Mouse (Mus musculus) left cerebral cortex, postnatal 10 days (tissue): ENCODE measurements at regions not wholly inside any gene's neighbourhood (a gene's known extent, or its start where the extent isn't known, plus 50 kb on each side); places are given as distances from the start of the nearest gene placed in this dataset.

Source experiments
- DNase-seq, 2 experiments: peaks; one replicate each; pipeline ENCODE4 v3.0.0; 2021 to 2022; ENCODE audit warnings: low spot score in 2 of 2, mixed read lengths in 1 of 2; ENCODE audit errors: extremely low spot score in 1 of 2
- intact Hi-C: fragments of 180-260 bp; cut with DNase I; formaldehyde crosslinking; loops from one replicate; pipeline ENCODE4 v1.15.1; 2025

DNA sequence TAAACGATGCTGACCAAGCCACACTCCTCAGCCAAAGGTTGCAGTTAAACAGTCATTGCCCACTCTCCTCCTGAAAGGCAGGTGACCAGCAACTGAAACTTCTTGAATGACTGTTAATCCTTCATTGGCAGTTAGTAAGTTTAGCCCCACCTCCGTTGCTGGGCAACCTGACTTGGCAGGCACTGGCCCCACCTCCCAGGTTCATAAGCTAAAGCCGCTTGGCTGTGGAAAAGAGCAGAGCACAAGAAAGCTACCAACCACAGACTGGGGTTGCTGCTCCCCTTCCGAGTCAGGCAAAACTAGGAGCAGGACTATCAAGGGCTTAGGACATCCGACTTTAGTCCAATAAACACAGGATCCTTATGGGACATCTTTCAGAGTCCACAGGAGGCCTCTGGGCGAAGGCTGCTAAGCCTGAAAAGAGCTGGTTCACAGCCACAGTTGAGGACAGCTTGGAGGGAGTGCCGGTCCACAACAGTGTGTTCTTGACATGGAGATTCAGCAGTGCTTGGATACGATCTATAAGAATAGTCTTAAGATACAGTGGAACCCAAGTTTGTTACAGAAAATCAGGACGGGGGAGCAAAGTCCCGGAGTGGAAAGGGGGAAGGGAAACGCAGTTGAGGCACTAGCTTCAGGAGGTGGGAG lies 67.7 kb upstream of the Kcnma1 start:
- DNase-seq, result peak; percentile 54 to 70
- intact Hi-C loops, result no loop called here

DNA sequence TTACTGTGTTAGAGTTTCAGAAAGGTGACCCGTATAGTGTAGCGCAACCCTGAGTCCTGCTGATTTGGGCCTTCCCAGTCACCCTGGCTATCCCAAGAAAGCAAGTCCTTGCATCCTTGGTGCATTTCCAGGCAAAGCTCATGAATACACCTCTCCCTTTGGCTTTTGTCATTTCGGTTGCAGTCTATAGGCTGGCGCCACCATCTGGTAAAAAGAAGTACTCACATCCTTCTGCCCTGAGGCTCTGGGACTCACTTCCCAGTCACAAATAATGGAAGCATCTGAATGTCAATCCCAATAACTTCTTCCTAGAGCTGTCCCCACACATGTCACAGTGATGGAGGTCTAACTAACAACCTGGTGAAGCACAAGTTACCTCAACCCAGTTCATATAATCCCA lies 54.4 kb upstream of the Kcnma1 start:
- intact Hi-C loops, result loop anchor here (5.0 kb wide), 2 partner anchors 64 to 209 kb away; no protein-coding TSS in a partner anchor
- DNase-seq, result no peak

DNA sequence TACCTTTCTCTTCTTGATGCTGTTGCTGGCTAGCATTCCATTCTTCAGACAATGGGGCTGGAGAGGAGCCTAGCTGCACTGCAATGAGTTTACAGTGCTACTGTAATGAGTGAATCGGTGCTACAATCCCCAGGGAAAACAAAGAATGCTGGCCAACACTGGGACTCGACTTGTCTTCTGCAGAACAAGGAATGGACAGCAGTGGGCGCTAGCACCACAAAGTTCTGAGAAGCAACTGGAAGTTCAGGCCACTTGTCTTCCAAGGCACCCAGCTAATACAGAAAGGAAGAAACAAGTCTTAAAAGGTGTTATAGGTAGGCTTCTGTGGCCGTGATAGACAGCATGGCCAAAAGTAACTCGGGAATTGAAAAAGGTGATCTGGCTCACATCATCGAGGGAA lies 53.4 kb upstream of the Kcnma1 start:
- DNase-seq, result peak; percentile 65 to 81
- intact Hi-C loops, result loop anchor here (5.0 kb wide), 2 partner anchors 65 to 210 kb away; no protein-coding TSS in a partner anchor

DNA sequence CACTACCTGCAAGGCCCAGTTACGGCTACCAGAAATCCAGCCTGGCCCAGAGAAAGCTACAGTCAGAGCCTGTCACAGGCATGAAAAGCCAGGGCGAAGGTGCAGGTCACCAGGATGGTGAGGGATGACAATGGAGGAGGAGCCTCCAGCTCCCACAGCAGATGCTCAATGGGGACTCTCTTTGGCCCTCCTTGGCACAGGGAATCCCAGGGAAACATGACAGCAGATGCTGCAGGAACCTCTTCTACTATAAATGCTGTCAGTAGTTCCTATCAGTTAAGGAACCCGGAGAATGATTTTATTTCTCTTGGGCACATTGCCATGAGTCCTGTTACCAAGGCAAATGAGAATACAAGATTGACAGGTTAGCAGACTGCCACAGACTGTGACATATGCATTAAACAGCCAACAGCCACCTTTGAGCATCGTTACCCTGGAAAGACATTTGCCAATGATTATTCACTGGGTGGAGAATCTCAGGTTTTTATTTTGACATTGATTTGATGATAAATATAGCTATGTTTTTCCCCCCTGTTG lies 51.0 kb upstream of the Kcnma1 start:
- intact Hi-C loops, result loop anchor here (5.0 kb wide), 2 partner anchors 67 to 212 kb away; no protein-coding TSS in a partner anchor
- peak in 1 of 2 experiments; percentile 22 for DNase-seq
